13 mouse cellular contexts compared by ENCODE assay signal in the genomic region with DNA sequence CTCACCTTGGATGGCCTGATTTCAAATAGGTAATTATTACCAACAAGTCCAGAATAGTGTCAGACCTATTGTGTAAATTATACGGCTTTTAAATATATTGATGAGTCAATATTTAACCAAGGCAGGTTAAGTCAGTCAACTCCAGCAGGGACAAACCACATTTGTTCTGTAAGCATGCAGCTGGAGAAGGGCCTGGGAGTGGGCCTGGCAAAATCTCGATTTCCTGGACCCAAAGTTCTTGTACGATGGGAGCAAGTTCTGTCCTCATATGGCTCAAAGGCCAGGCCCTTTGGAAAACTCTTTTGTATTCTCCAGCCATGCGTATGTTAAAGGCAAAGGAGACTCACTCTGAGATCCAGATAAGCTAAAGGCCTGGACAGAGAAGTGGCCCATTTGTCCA.
DNase-seq lines count a peak whose midpoint lies in the region; ATAC-seq and TF ChIP-seq lines count a peak whose summit lies in the region.
"Had no signal": no experiment of that assay in that cellular context is flagged by ENCODE, and none has a peak within 500 bp of the region (broad histone marks: within the 10 kb centered on the region; RNA-seq: fewer than 3 reads in every experiment).

No protein-coding gene starts in this region.

- peak overlapping the region; percentile 65; the same call in 1 of the 2 replicates for H3K27ac ChIP-seq in gastrocnemius, adult 2 months
- peak overlapping the region; percentile 70 for H3K27ac ChIP-seq in lung, embryonic 16.5 days (ENCODE audit: low read length)
- H3K27ac ChIP-seq in stomach, postnatal 0 days (replicated peaks), result peak overlapping the region; percentile 74
- H3K27ac ChIP-seq: midbrain, embryonic 13.5 days; neural tube, embryonic 13.5 days had no signal

- H3K9ac ChIP-seq in lung, embryonic 16.5 days (ENCODE audit: low read length), result no peak overlapping the region
- no peak overlapping the region for H3K9ac ChIP-seq in stomach, postnatal 0 days (ENCODE audit: low read length)
- H3K9ac ChIP-seq: midbrain, embryonic 13.5 days had no signal

- H3K9me3 ChIP-seq in lung, embryonic 16.5 days (ENCODE audit: control insufficient read depth, low read length), result no peaks in the 10 kb centered on the region
- no peaks in the 10 kb centered on the region for H3K9me3 ChIP-seq in stomach, postnatal 0 days (ENCODE audit: control insufficient read depth, low read length)
- H3K9me3 ChIP-seq: midbrain, embryonic 13.5 days; neural tube, embryonic 13.5 days had no signal

- no peaks in the 10 kb centered on the region for H3K27me3 ChIP-seq in lung, embryonic 16.5 days (ENCODE audit: control insufficient read depth, insufficient read depth, low read depth, low read length)
- H3K27me3 ChIP-seq in stomach, postnatal 0 days (ENCODE audit: control insufficient read depth, insufficient read depth, low read length), result no peaks in the 10 kb centered on the region
- H3K27me3 ChIP-seq: midbrain, embryonic 13.5 days; neural tube, embryonic 13.5 days had no signal

- ATAC-seq in lung, embryonic 16.5 days (ENCODE audit: low read depth), result peak; percentile 39; the same call in 1 of the 2 replicates
- ATAC-seq in stomach, postnatal 0 days (ENCODE audit: low FRiP score, low TSS enrichment), result peak; percentile 64; the same call in 1 of the 2 replicates
- ATAC-seq in erythroblast, adult 5-6 weeks (replicated peaks; ENCODE audit: low FRiP score, poor library complexity, severe bottlenecking), result no peak

- no peak overlapping the region for H3K4me3 ChIP-seq in gastrocnemius, adult 2 months
- no peak overlapping the region for H3K4me3 ChIP-seq in lung, embryonic 16.5 days (ENCODE audit: low read length)
- no peak overlapping the region for H3K4me3 ChIP-seq in stomach, postnatal 0 days (ENCODE audit: low read depth, low read length)
- H3K4me3 ChIP-seq: midbrain, embryonic 13.5 days; neural tube, embryonic 13.5 days had no signal

- no peaks in the 10 kb centered on the region for H3K36me3 ChIP-seq in lung, embryonic 16.5 days (ENCODE audit: control insufficient read depth, insufficient read depth, low read length)
- no peaks in the 10 kb centered on the region for H3K36me3 ChIP-seq in stomach, postnatal 0 days (ENCODE audit: control insufficient read depth, insufficient read depth, low read length)
- H3K36me3 ChIP-seq: midbrain, embryonic 13.5 days; neural tube, embryonic 13.5 days had no signal

- no peak for TF ChIP-seq EP300 in stomach, postnatal 0 days (optimal IDR thresholded peaks at IDR 0.05)

- 0 out of 2 replicates have a peak overlapping the region, but pooled peaks have one; percentile 3 for H3K4me2 ChIP-seq in lung, embryonic 16.5 days (ENCODE audit: low read depth, low read length)
- no peak overlapping the region for H3K4me2 ChIP-seq in stomach, postnatal 0 days (replicated peaks; ENCODE audit: low read depth)
- H3K4me2 ChIP-seq: heart, embryonic 11.5 days; midbrain, embryonic 13.5 days; neural tube, embryonic 13.5 days had no signal

- intact Hi-C loops in gastrocnemius, adult 2 months (cut with DNase I), result no loop called here

- peaks cover 23% of the 10 kb centered on the region for H3K4me1 ChIP-seq in lung, embryonic 16.5 days (replicated peaks; ENCODE audit: control insufficient read depth, insufficient read depth, low read length)
- H3K4me1 ChIP-seq in stomach, postnatal 0 days (replicated peaks; ENCODE audit: control insufficient read depth, insufficient read depth), result peaks cover 2% of the 10 kb centered on the region; the same call in 1 of the 2 replicates

- 49% methylated on average over 4 of the region's 4 CpGs for WGBS in lung, embryonic 16.5 days
- 47% methylated on average over 4 of the region's 4 CpGs for WGBS in stomach, postnatal 0 days

- no peak for TF ChIP-seq CTCF in gastrocnemius, adult 2 months (IDR thresholded peaks at IDR 0.05)
- TF ChIP-seq CTCF in stomach, postnatal 0 days (IDR thresholded peaks at IDR 0.05; ENCODE audit: low read depth), result no peak

- no peak for DNase-seq in gastrocnemius, adult 2 months
- no peak for DNase-seq in gastrocnemius, adult 18-20 months (ENCODE audit: low spot score)
- no peak for DNase-seq in lung, postnatal 10 days
- peak; percentile 46 for DNase-seq in kidney, postnatal 14 days
- peak; percentile 22 for DNase-seq in stomach, postnatal 0 days (ENCODE audit: low spot score)
- DNase-seq in layer of hippocampus, adult 11-12 months (ENCODE audit: low spot score), result no peak
- DNase-seq: retina, postnatal 1 day; spleen, adult 18-20 months had no signal

Comparison
In these comparisons a context has a peak if more than half of its experiments do, and no peak if none do; other contexts are left out.
1. DNase-seq: peak in kidney, postnatal 14 days (single experiment) and stomach, postnatal 0 days (single experiment); none in gastrocnemius, adult 2 months (single experiment), gastrocnemius, adult 18-20 months (single experiment), lung, postnatal 10 days (single experiment) and layer of hippocampus, adult 11-12 months (single experiment).
2. Peak in every context shown above with its lines, with median percentiles within 50 percentile points of each other: H3K27ac ChIP-seq.